Mouse (Mus musculus) MEL (cell line): Measurements from ENCODE around the gene Kank1.
A peak's percentile ranks its signal among the peaks of the same experiment; 100 is the strongest.

Source experiments
- CHD2 ChIP-seq: IDR thresholded peaks from 2 replicates; pipeline ENCODE4 v1.6.1; 2011; ENCODE audit warnings: low read length, improper control_type of control experiment
- CTCF ChIP-seq, 3 experiments: IDR thresholded peaks in 2 of 3; conservative IDR thresholded peaks in 1 of 3; 2 replicates each; pipeline ENCODE4 v1.5.1; 2011 to 2012; ENCODE audit warnings: low read length in 3 of 3, low read depth in 2 of 3, mild to moderate bottlenecking in 2 of 3, improper control_type of control experiment in 1 of 3, inconsistent platforms in 1 of 3, mixed read lengths in 1 of 3, moderate library complexity in 1 of 3; ENCODE audit not compliant: control insufficient read depth in 1 of 3, insufficient read depth in 1 of 3, poor library complexity in 1 of 3, severe bottlenecking in 1 of 3
- ETS1 ChIP-seq: IDR thresholded peaks from 2 replicates; pipeline ENCODE4 v1.6.1; 2012; ENCODE audit warnings: low read depth, mild to moderate bottlenecking, inconsistent platforms, low read length, improper control_type of control experiment, moderate library complexity
- GATA1 ChIP-seq: IDR thresholded peaks from 2 replicates; pipeline ENCODE4 v1.6.1; 2011; ENCODE audit warnings: low read depth, low read length, improper control_type of control experiment
- HCFC1 ChIP-seq: IDR thresholded peaks from 2 replicates; pipeline ENCODE4 v1.6.1; 2012; ENCODE audit warnings: low read depth, mild to moderate bottlenecking, inconsistent platforms, low read length, improper control_type of control experiment, moderate library complexity
- MAX ChIP-seq: IDR thresholded peaks from 2 replicates; pipeline ENCODE4 v1.6.1; 2011; ENCODE audit warnings: low read length, improper control_type of control experiment
- MEF2A ChIP-seq: IDR thresholded peaks from 2 replicates; pipeline ENCODE4 v1.6.1; 2014; ENCODE audit warnings: low read depth, mild to moderate bottlenecking, inconsistent platforms, low read length, improper control_type of control experiment; ENCODE audit not compliant: poor library complexity, insufficient replicate concordance, severe bottlenecking; ENCODE audit errors: extremely low read depth
- POLR2A ChIP-seq, 2 experiments: IDR thresholded peaks; 2 replicates each; pipeline ENCODE4 v1.6.1; 2011 to 2012; ENCODE audit warnings: low read length in 2 of 2, mild to moderate bottlenecking in 2 of 2, control low read depth in 1 of 2, improper control_type of control experiment in 1 of 2, low read depth in 1 of 2, moderate library complexity in 1 of 2; ENCODE audit not compliant: control insufficient read depth in 1 of 2, insufficient read depth in 1 of 2, poor library complexity in 1 of 2
- POLR2AphosphoS5 ChIP-seq: IDR thresholded peaks from 2 replicates; pipeline ENCODE4 v1.6.1; 2012; ENCODE audit warnings: low read depth, borderline replicate concordance, mild to moderate bottlenecking, inconsistent platforms, low read length, moderate library complexity, mixed read lengths
- SIN3A ChIP-seq: IDR thresholded peaks from 2 replicates; pipeline ENCODE4 v1.6.1; 2012; ENCODE audit warnings: low read length, improper control_type of control experiment, inconsistent platforms
- TAL1 ChIP-seq: IDR thresholded peaks from 2 replicates; pipeline ENCODE4 v1.6.1; 2012; ENCODE audit warnings: mild to moderate bottlenecking, inconsistent platforms, low read length, moderate library complexity, mixed read lengths
- USF1 ChIP-seq: IDR thresholded peaks from 2 replicates; pipeline ENCODE4 v1.6.1; 2014; ENCODE audit warnings: low read depth, mild to moderate bottlenecking, inconsistent platforms, low read length, improper control_type of control experiment, moderate library complexity
- ZMIZ1 ChIP-seq: IDR thresholded peaks from 2 replicates; pipeline ENCODE4 v1.6.1; 2012; ENCODE audit warnings: low read depth, mild to moderate bottlenecking, inconsistent platforms, low read length, improper control_type of control experiment, moderate library complexity

DNA sequence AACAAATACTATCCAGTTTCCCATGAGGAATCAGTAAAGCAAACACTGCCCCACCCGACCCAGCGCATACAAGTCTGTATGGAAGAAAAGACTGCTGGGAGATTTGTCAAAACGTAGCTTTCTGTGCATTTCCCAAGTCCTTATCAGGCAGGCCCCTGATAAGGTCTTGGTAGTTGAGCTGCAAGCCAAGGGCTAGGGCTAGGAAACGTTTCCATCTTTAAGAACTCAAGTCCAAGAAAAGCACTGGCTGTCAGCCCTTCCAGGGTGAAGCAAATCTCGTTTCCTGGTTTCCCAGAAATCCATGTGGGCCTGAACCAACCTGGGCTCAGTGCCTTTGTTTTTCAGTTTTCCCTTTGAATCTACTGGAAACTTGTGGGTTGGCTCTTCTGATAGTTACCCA lies 110.7 kb downstream of the Kank1 start:
- TF ChIP-seq POLR2A (IDR thresholded peaks at IDR 0.05; ENCODE audit: control insufficient read depth in 1 of 2, insufficient read depth in 1 of 2, low read depth in 1 of 2, low read length in 2 of 2, poor library complexity in 1 of 2) (no peak), POLR2AphosphoS5 (no peak), CTCF (IDR thresholded peaks at IDR 0.05 in 2 of 3, conservative IDR thresholded peaks at IDR 0.05 in 1 of 3; ENCODE audit: control insufficient read depth in 1 of 3, insufficient read depth in 1 of 3, low read depth in 2 of 3, low read length in 3 of 3, poor library complexity in 1 of 3, severe bottlenecking in 1 of 3) (no peak), GATA1 (peak; percentile 79), USF1 (no peak), HCFC1 (no peak), SIN3A (no peak), MAX (no peak), TAL1 (no peak), CHD2 (no peak), MEF2A (no peak), ETS1 (no peak), ZMIZ1 (no peak)
